Mouse (Mus musculus) colon, adult 2 months (tissue): ENCODE data around the gene 4932438H23Rik. TPM values are rescaled to one million over a fixed set of nuclear protein-coding genes. Genes with fewer than 3 reads are reported as not detected.

Experiments
- polyA plus RNA-seq: library from polyadenylated mRNA; depleted of rRNA; stranded (reverse); fragments of >200 nt; gene quantifications from 2 replicates; pipeline ENCODE4 v1.2.3, GENCODE M21; 2012; rRNA removed

The 4932438H23Rik gene
- 1.7 and 2.3 TPM in 2 replicates for polyA plus RNA-seq

DNA sequence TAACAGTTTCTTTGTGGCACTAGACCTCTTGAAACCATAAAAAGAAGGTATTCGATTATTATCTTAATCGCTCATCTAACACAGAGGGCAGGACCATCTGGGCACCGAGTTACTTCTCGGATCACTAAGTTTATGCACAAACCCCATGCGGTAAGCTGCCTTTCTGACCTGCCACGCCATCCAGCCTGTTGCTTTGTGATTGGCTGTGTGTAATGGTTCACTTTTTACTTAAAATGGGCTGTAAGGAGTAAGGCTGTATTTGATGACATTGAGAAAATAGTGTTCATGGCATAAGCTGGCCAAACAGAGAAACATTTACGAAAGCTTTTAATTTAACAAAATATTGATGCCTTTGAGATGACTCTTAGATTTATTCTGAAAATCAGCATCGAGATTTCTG is at the start of gene 4932438H23Rik:
4932438H23Rik (minus strand) TSS at position 101 of the 400 bp plus-strand sequence.

DNA sequence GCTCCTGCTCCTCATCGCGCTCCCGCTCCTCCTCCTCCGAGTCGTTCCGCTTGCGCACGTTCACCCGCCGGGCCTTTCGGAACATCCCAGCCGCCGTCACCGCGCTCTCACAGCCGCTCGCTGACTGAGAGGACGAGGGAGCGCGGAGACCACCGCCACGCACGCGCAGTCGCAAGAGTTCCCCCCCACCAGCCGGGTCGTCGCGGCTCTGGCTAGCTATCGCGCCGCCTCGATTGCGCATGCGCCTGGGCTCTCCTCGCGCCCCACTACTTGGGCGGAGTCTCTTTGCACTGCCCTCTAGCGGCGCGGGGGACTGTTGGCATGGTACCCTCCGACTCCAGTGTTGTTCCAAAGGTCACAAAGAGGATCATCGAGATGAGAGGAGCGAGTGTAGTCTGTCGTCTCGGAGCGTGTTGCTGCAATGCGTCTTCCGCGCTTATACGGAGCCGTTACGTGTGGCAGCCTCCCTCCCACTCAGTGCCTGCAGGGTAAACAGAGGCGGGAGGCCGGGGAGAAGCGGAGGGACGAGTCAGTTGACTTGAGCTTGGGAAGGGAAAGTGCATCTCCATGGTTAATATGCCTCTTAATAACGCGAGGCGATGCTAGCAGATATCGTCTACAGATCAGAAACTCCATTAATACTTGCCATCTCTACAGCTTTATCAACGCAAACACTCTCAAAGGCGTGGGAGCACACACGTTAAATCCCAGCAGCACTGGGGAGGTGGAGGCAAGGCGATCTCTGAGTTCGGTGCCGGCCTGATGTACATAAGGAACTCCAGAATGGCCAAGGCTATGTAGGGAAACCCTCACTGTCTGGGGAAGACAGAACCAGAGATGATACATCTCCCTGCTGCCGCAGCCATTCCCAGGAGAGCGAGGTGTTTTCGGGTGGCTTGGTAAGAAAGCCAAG is 50.4 kb downstream of the 4932438H23Rik start, which contains the start of gene Paxbp1:
Paxbp1 (minus strand) TSS at position 274 of the 913 bp plus-strand sequence.

DNA sequence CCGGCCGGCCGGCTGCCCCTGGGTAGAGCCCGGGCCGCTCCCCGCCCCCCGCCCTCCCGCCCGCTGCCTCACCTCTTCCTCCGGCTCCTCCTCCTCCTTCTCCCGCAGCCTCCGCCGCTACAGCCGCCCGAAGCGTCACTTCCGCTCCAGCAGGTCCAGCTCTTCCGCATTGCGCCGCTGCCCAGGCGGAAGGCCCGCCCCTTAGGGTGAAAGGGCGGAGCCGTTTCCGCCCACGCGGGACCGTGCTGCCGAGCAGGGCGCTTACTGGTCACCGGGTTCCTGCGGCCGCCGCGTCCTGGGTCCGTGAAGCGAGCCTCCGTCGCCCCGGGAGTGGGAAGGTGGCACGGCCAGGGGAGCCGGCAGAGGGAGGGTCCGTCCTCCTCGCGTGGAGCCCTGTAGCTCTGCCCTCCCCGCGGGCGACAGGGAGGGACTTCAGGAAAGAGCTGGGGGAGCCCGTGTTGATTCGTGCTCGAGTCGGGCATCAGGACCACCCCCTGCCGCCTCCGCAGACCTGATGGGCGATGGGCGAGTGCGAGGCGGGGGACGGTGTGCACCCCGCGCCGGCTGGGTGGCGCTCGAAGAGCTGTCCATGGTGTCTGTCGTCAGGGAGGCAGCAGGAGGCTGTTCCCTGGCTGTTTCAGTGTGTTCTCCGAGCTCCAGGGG is 83.8 kb downstream of the 4932438H23Rik start, which contains the start of gene Synj1:
Synj1 (minus strand) TSS at position 288 of the 663 bp plus-strand sequence.

Other genes starting within 250 kb of the 4932438H23Rik start
- gene Cfap298, start 160.0 kb downstream of the 4932438H23Rik start, polyA plus RNA-seq: 35.0 and 42.7 TPM in 2 replicates
- 23.3 and 24.7 TPM in 2 replicates for gene Synj1, start 83.8 kb downstream of the 4932438H23Rik start, polyA plus RNA-seq
- gene Paxbp1, start 50.6 kb downstream of the 4932438H23Rik start, polyA plus RNA-seq: 10.7 and 12.9 TPM in 2 replicates
- not detected in 2 replicates for gene Olig2, start 130.3 kb upstream of the 4932438H23Rik start, polyA plus RNA-seq
- gene Olig1, start 174.7 kb upstream of the 4932438H23Rik start, polyA plus RNA-seq: 0.05 and 0.08 TPM in 2 replicates